Mouse (Mus musculus): ENCODE results near the gene Arhgap44. TPM values are rescaled to one million over a fixed set of nuclear protein-coding genes. Genes with fewer than 3 reads are reported as not detected.
A peak's percentile ranks its signal among the peaks of the same experiment; 100 is the strongest.

Arhgap44 gene
- polyA plus RNA-seq, 1 experiment: 7.8 TPM

GRCm38 (mm10) chr11:65133661-65134060 is 29.1 kb downstream of the Arhgap44 start:
- Histone ChIP-seq H3K36me3 (ENCODE audit: control insufficient read depth, insufficient read depth) (no peaks in the 10 kb centered on the region), H3K79me3 (ENCODE audit: low read depth) (no peaks in the 10 kb centered on the region), H3K4me3 (ENCODE audit: insufficient read depth, poor library complexity, severe bottlenecking) (no peak overlapping the region), H3K27me3 (ENCODE audit: control insufficient read depth, insufficient read depth, insufficient read length) (no peaks in the 10 kb centered on the region), H3K79me2 (ENCODE audit: control insufficient read depth, insufficient read depth) (no peaks in the 10 kb centered on the region), H3ac (ENCODE audit: control insufficient read depth, insufficient read length, low read depth) (no peak overlapping the region)
- TF ChIP-seq MYOD1 (IDR thresholded peaks at IDR 0.05; ENCODE audit: control insufficient read depth, insufficient read length, low read depth) (no peak), FOSL1 (IDR thresholded peaks at IDR 0.05; ENCODE audit: insufficient read depth, low read length, poor library complexity, severe bottlenecking) (no peak), MYOG (IDR thresholded peaks at IDR 0.05; ENCODE audit: control insufficient read depth, extremely low read depth, insufficient read length) (no peak), MAX (IDR thresholded peaks at IDR 0.05) (no peak), USF1 (IDR thresholded peaks at IDR 0.05; ENCODE audit: low read depth) (no peak), CEBPB (IDR thresholded peaks at IDR 0.05; ENCODE audit: low read depth) (no peak), CTCF (IDR thresholded peaks at IDR 0.05; ENCODE audit: control insufficient read depth, insufficient read depth, insufficient read length) (no peak)

- TF ChIP-seq CEBPB (IDR thresholded peaks at IDR 0.05; ENCODE audit: low read depth) (no peak), CTCF (IDR thresholded peaks at IDR 0.05; ENCODE audit: control insufficient read depth, insufficient read depth, insufficient read length) (no peak), USF1 (IDR thresholded peaks at IDR 0.05; ENCODE audit: low read depth) (no peak), MYOD1 (IDR thresholded peaks at IDR 0.05; ENCODE audit: control insufficient read depth, insufficient read length, low read depth) (no peak), FOSL1 (IDR thresholded peaks at IDR 0.05; ENCODE audit: insufficient read depth, low read length, poor library complexity, severe bottlenecking) (no peak), MYOG (IDR thresholded peaks at IDR 0.05; ENCODE audit: control insufficient read depth, extremely low read depth, insufficient read length) (no peak), MAX (IDR thresholded peaks at IDR 0.05) (no peak)
- no peaks in the 10 kb centered on the region for H3K27me3 ChIP-seq (ENCODE audit: control insufficient read depth, insufficient read depth, insufficient read length)
- H3K36me3 ChIP-seq (ENCODE audit: control insufficient read depth, insufficient read depth): no peaks in the 10 kb centered on the region
- H3ac ChIP-seq (ENCODE audit: control insufficient read depth, insufficient read length, low read depth): no peak overlapping the region
- no peaks in the 10 kb centered on the region for H3K79me2 ChIP-seq (ENCODE audit: control insufficient read depth, insufficient read depth)
- H3K4me3 ChIP-seq (ENCODE audit: insufficient read depth, poor library complexity, severe bottlenecking): no peak overlapping the region
- no peaks in the 10 kb centered on the region for H3K79me3 ChIP-seq (ENCODE audit: low read depth)
Measured at GRCm38 (mm10) chr11:65129110-65129509, 33.7 kb downstream of the Arhgap44 start.

- H3K4me3 ChIP-seq (ENCODE audit: insufficient read depth, poor library complexity, severe bottlenecking): no peak overlapping the region
- no peak overlapping the region for H3ac ChIP-seq (ENCODE audit: control insufficient read depth, insufficient read length, low read depth)
- no peaks in the 10 kb centered on the region for H3K79me3 ChIP-seq (ENCODE audit: low read depth)
- no peaks in the 10 kb centered on the region for H3K27me3 ChIP-seq (ENCODE audit: control insufficient read depth, insufficient read depth, insufficient read length)
- H3K79me2 ChIP-seq (ENCODE audit: control insufficient read depth, insufficient read depth): no peaks in the 10 kb centered on the region
- TF ChIP-seq USF1 (IDR thresholded peaks at IDR 0.05; ENCODE audit: low read depth) (peak; percentile 65), MYOG (IDR thresholded peaks at IDR 0.05; ENCODE audit: control insufficient read depth, extremely low read depth, insufficient read length) (no peak), FOSL1 (IDR thresholded peaks at IDR 0.05; ENCODE audit: insufficient read depth, low read length, poor library complexity, severe bottlenecking) (peak; percentile 96), CEBPB (IDR thresholded peaks at IDR 0.05; ENCODE audit: low read depth) (no peak)
- H3K36me3 ChIP-seq (ENCODE audit: control insufficient read depth, insufficient read depth): no peaks in the 10 kb centered on the region
Measured at GRCm38 (mm10) chr11:65128666-65129065, 34.1 kb downstream of the Arhgap44 start.

- Histone ChIP-seq H3K4me3 (ENCODE audit: insufficient read depth, poor library complexity, severe bottlenecking) (no peak overlapping the region), H3K27me3 (ENCODE audit: control insufficient read depth, insufficient read depth, insufficient read length) (no peaks in the 10 kb centered on the region), H3K79me2 (ENCODE audit: control insufficient read depth, insufficient read depth) (no peaks in the 10 kb centered on the region), H3ac (ENCODE audit: control insufficient read depth, insufficient read length, low read depth) (no peak overlapping the region), H3K36me3 (ENCODE audit: control insufficient read depth, insufficient read depth) (no peaks in the 10 kb centered on the region), H3K79me3 (ENCODE audit: low read depth) (no peaks in the 10 kb centered on the region)
- TF ChIP-seq USF1 (IDR thresholded peaks at IDR 0.05; ENCODE audit: low read depth): no peak
- TF ChIP-seq CTCF (IDR thresholded peaks at IDR 0.05; ENCODE audit: control insufficient read depth, insufficient read depth, insufficient read length): no peak
- TF ChIP-seq CEBPB (IDR thresholded peaks at IDR 0.05; ENCODE audit: low read depth): no peak
- no peak for TF ChIP-seq MAX (IDR thresholded peaks at IDR 0.05)
- no peak for TF ChIP-seq FOSL1 (IDR thresholded peaks at IDR 0.05; ENCODE audit: insufficient read depth, low read length, poor library complexity, severe bottlenecking)
- TF ChIP-seq MYOD1 (IDR thresholded peaks at IDR 0.05; ENCODE audit: control insufficient read depth, insufficient read length, low read depth): no peak
- TF ChIP-seq MYOG (IDR thresholded peaks at IDR 0.05; ENCODE audit: control insufficient read depth, extremely low read depth, insufficient read length): no peak
Measured at GRCm38 (mm10) chr11:65126566-65126965, 36.2 kb downstream of the Arhgap44 start.

GRCm38 (mm10) chr11:65124913-65125418 is 37.8 kb downstream of the Arhgap44 start:
- Histone ChIP-seq H3K79me2 (ENCODE audit: control insufficient read depth, insufficient read depth) (no peaks in the 10 kb centered on the region), H3K4me3 (ENCODE audit: insufficient read depth, poor library complexity, severe bottlenecking) (no peak overlapping the region), H3ac (ENCODE audit: control insufficient read depth, insufficient read length, low read depth) (no peak overlapping the region), H3K36me3 (ENCODE audit: control insufficient read depth, insufficient read depth) (no peaks in the 10 kb centered on the region), H3K27me3 (ENCODE audit: control insufficient read depth, insufficient read depth, insufficient read length) (no peaks in the 10 kb centered on the region), H3K79me3 (ENCODE audit: low read depth) (no peaks in the 10 kb centered on the region)
- TF ChIP-seq CTCF (IDR thresholded peaks at IDR 0.05; ENCODE audit: control insufficient read depth, insufficient read depth, insufficient read length): no peak
- TF ChIP-seq MAX (IDR thresholded peaks at IDR 0.05): no peak
- no peak for TF ChIP-seq CEBPB (IDR thresholded peaks at IDR 0.05; ENCODE audit: low read depth)
- no peak for TF ChIP-seq MYOD1 (IDR thresholded peaks at IDR 0.05; ENCODE audit: control insufficient read depth, insufficient read length, low read depth)
- no peak for TF ChIP-seq FOSL1 (IDR thresholded peaks at IDR 0.05; ENCODE audit: insufficient read depth, low read length, poor library complexity, severe bottlenecking)
- TF ChIP-seq MYOG (IDR thresholded peaks at IDR 0.05; ENCODE audit: control insufficient read depth, extremely low read depth, insufficient read length): no peak
- TF ChIP-seq USF1 (IDR thresholded peaks at IDR 0.05; ENCODE audit: low read depth): no peak

- H3K36me3 ChIP-seq (ENCODE audit: control insufficient read depth, insufficient read depth): no peaks in the 10 kb centered on the region
- TF ChIP-seq MYOG (IDR thresholded peaks at IDR 0.05; ENCODE audit: control insufficient read depth, extremely low read depth, insufficient read length) (no peak), MYOD1 (IDR thresholded peaks at IDR 0.05; ENCODE audit: control insufficient read depth, insufficient read length, low read depth) (peak; percentile 93)
Measured at GRCm38 (mm10) chr11:65120276-65120675, 42.5 kb downstream of the Arhgap44 start.

More at GRCm38 (mm10) chr11:65120276-65120675, 42.5 kb downstream of the Arhgap44 start:
- H3K79me2 ChIP-seq (ENCODE audit: control insufficient read depth, insufficient read depth): no peaks in the 10 kb centered on the region
- no peak overlapping the region for H3ac ChIP-seq (ENCODE audit: control insufficient read depth, insufficient read length, low read depth)
- H3K4me3 ChIP-seq (ENCODE audit: insufficient read depth, poor library complexity, severe bottlenecking): no peak overlapping the region
- H3K27me3 ChIP-seq (ENCODE audit: control insufficient read depth, insufficient read depth, insufficient read length): no peaks in the 10 kb centered on the region
- H3K79me3 ChIP-seq (ENCODE audit: low read depth): no peaks in the 10 kb centered on the region
